ENCODE assay signal across 26 mouse cellular contexts in genomic region chr16:44122574-44122973, GRCm38 (mm10). TPM values are rescaled to one million over a fixed set of nuclear protein-coding genes. Genes with fewer than 3 reads are reported as not detected.
DNase-seq lines count a peak whose midpoint lies in the region; TF ChIP-seq lines count a peak whose summit lies in the region.
"Had no signal": no experiment of that assay in that cellular context is flagged by ENCODE, and none has a peak within 500 bp of the region (broad histone marks: within the 10 kb centered on the region; RNA-seq: fewer than 3 reads in every experiment).

No protein-coding gene starts in this region.

- peaks cover 64% of the 10 kb centered on the region for H3K79me2 ChIP-seq in myocyte (ENCODE audit: control insufficient read depth, insufficient read depth)

- H3K27me3 ChIP-seq in myocyte (ENCODE audit: control insufficient read depth, insufficient read depth, insufficient read length), result no peaks in the 10 kb centered on the region
- H3K27me3 ChIP-seq: CH12.LX; forebrain, embryonic 15.5 days; limb, embryonic 13.5 days; liver, embryonic 12.5 days; megakaryocyte, embryonic 14.5 days; midbrain, embryonic 13.5 days; neural tube, embryonic 12.5 days had no signal

- TF ChIP-seq CTCF in left cerebral cortex, adult 2 months (IDR thresholded peaks at IDR 0.05), result no peak

- no peak overlapping the region for H3K4me3 ChIP-seq in left cerebral cortex, adult 2 months
- no peak overlapping the region for H3K4me3 ChIP-seq in myocyte
- H3K4me3 ChIP-seq: forebrain, embryonic 15.5 days; heart, embryonic 10.5 days; limb, embryonic 13.5 days; liver, embryonic 12.5 days; megakaryocyte, embryonic 14.5 days; midbrain, embryonic 13.5 days; neural tube, embryonic 12.5 days had no signal

- DNase-seq in cerebellum, adult 9-10 months, result peak; percentile 62
- DNase-seq in cerebellum, postnatal 10 days, result no peak
- peak in 1 of 2 experiments; percentile 8 for DNase-seq in left cerebral cortex, adult 2 months (ENCODE audit: extremely low spot score in 1 of 2, low spot score in 2 of 2)
- no peak for DNase-seq in left cerebral cortex, postnatal 10 days (ENCODE audit: extremely low spot score in 1 of 2, low spot score in 2 of 2)
- peak; percentile 50 for DNase-seq in cerebellum, adult 9-11 months
- no peak for DNase-seq in thymus, postnatal 0 days (ENCODE audit: low spot score)
- DNase-seq: adrenal gland, adult 8-10 months; B cell, adult 2 months; heart, postnatal 4 days; kidney, adult 2 months; lung, adult 2 months; lung, postnatal 14 days; retina, postnatal 1 day; thymus, adult 2 months had no signal

- H3K27ac ChIP-seq in left cerebral cortex, adult 2 months, result peak overlapping the region; percentile 88
- H3K27ac ChIP-seq: forebrain, embryonic 15.5 days; heart, embryonic 10.5 days; hindbrain, embryonic 14.5 days; kidney, postnatal 0 days; limb, embryonic 13.5 days; liver, embryonic 12.5 days; midbrain, embryonic 13.5 days; neural tube, embryonic 12.5 days; stomach, postnatal 0 days had no signal

- peak overlapping the region; percentile 86 for H3K4me2 ChIP-seq in myocyte (ENCODE audit: low read depth)
- H3K4me2 ChIP-seq: forebrain, embryonic 15.5 days; hindbrain, embryonic 14.5 days; limb, embryonic 13.5 days; liver, embryonic 12.5 days; midbrain, embryonic 13.5 days; neural tube, embryonic 12.5 days had no signal

- H3K36me3 ChIP-seq in myocyte (ENCODE audit: control insufficient read depth, insufficient read depth), result no peaks in the 10 kb centered on the region
- H3K36me3 ChIP-seq: forebrain, embryonic 15.5 days; heart, embryonic 10.5 days; limb, embryonic 13.5 days; liver, embryonic 12.5 days; midbrain, embryonic 13.5 days; neural tube, embryonic 12.5 days had no signal

- H3ac ChIP-seq in myocyte (ENCODE audit: control insufficient read depth, insufficient read length), result no peak overlapping the region

- no peak for TF ChIP-seq POLR2A in myocyte (IDR thresholded peaks at IDR 0.05; ENCODE audit: insufficient read length, low read depth)

- intact Hi-C loops in left cerebral cortex, adult 2 months (cut with DNase I), result loop anchor here (2.0 kb wide), 1 partner anchor 16 kb away; the partner anchor contains the start of genes Atp6v1a and Naa50
- intact Hi-C loops in left cerebral cortex, postnatal 10 days (cut with DNase I), result no loop called here

TF ChIP-seq in myocyte, 11 proteins besides CTCF, POLR2A, EP300 and RAD21:
- TF ChIP-seq SRF (IDR thresholded peaks at IDR 0.05; ENCODE audit: control insufficient read depth, insufficient read length, low read depth) (no peak), POLR2AphosphoS2 (IDR thresholded peaks at IDR 0.05; ENCODE audit: insufficient read length, low read depth) (no peak), MAX (IDR thresholded peaks at IDR 0.05; ENCODE audit: low read depth) (no peak), REST (IDR thresholded peaks at IDR 0.05; ENCODE audit: insufficient read depth, insufficient read length) (no peak), MYOG (IDR thresholded peaks at IDR 0.05; ENCODE audit: control insufficient read depth in 1 of 3, insufficient read depth in 1 of 3, insufficient read length in 2 of 3, low read depth in 2 of 3) (no peak), CEBPB (IDR thresholded peaks at IDR 0.05; ENCODE audit: insufficient read depth, poor library complexity, severe bottlenecking) (no peak), MYOD1 (IDR thresholded peaks at IDR 0.05; ENCODE audit: control insufficient read depth in 1 of 3, insufficient read length in 2 of 3, low read depth in 2 of 3) (no peak)

RNA-seq across cellular contexts. Expression of gene Atp6v1a, which starts 16.9 kb away (rescaled TPM):
- 100 to 1,000 TPM; 428 to 489 TPM for total RNA-seq in left cerebral cortex, adult 2 months (2021)
- 100 to 1,000 TPM; 413 to 416 TPM for total RNA-seq in left cerebral cortex, postnatal 10 days (2021)
- 28.7 TPM for polyA plus RNA-seq in myocyte (2012; fragmentation: generic; extraction: Trizol)
- polyA plus RNA-seq in thymus, postnatal 0 days (2015; fragmentation: Nextera tagmentation; extraction: Ambion mirVana), result 44.0 and 47.0 TPM in 2 replicates

RNA-seq across cellular contexts. Expression of gene Naa50, which starts 17.1 kb away (rescaled TPM):
- 10 to 100 TPM; 61.6 to 62.8 TPM for total RNA-seq in left cerebral cortex, adult 2 months (2021)
- total RNA-seq in left cerebral cortex, postnatal 10 days (2021), result 10 to 100 TPM; 53.9 to 55.2 TPM
- polyA plus RNA-seq in myocyte (2012; fragmentation: generic; extraction: Trizol), result 34.7 TPM
- 87.4 and 89.4 TPM in 2 replicates for polyA plus RNA-seq in thymus, postnatal 0 days (2015; fragmentation: Nextera tagmentation; extraction: Ambion mirVana)

RNA-seq across cellular contexts. Expression of gene Usf3, which starts 50.5 kb away (rescaled TPM):
- total RNA-seq in left cerebral cortex, adult 2 months (2021), result 10 to 100 TPM; 39.9 to 40.3 TPM
- total RNA-seq in left cerebral cortex, postnatal 10 days (2021), result 10 to 100 TPM; 32.6 to 33.5 TPM
- polyA plus RNA-seq in myocyte (2012; fragmentation: generic; extraction: Trizol), result 3.5 TPM
- polyA plus RNA-seq in thymus, postnatal 0 days (2015; fragmentation: Nextera tagmentation; extraction: Ambion mirVana), result 2.6 and 2.9 TPM in 2 replicates

RNA-seq across cellular contexts. Expression of gene Gramd1c, which starts 59.4 kb away (rescaled TPM):
- 1 to 10 TPM; 1.7 to 2.0 TPM for total RNA-seq in left cerebral cortex, adult 2 months (2021)
- total RNA-seq in left cerebral cortex, postnatal 10 days (2021), result 1 to 10 TPM; 2.2 to 2.9 TPM
- polyA plus RNA-seq in myocyte (2012; fragmentation: generic; extraction: Trizol), result 0.06 TPM
- polyA plus RNA-seq in thymus, postnatal 0 days (2015; fragmentation: Nextera tagmentation; extraction: Ambion mirVana), result 2.7 and 3.2 TPM in 2 replicates

Comparison
In these comparisons a context has a peak if more than half of its experiments do, and no peak if none do; other contexts are left out.
1. DNase-seq: peak in cerebellum, adult 9-10 months (single experiment) and cerebellum, adult 9-11 months (single experiment); none in cerebellum, postnatal 10 days (0 of 2), left cerebral cortex, postnatal 10 days (0 of 2) and thymus, postnatal 0 days (single experiment).